Mouse (Mus musculus) MEL (cell line): Measurements from ENCODE around the gene Raver2.
A peak's percentile ranks its signal among the peaks of the same experiment; 100 is the strongest.

ENCODE experiments used
- CTCF ChIP-seq, 3 experiments: IDR thresholded peaks in 2 of 3; conservative IDR thresholded peaks in 1 of 3; 2 replicates each; pipeline ENCODE4 v1.5.1; 2011 to 2012; ENCODE audit warnings: low read length in 3 of 3, low read depth in 2 of 3, mild to moderate bottlenecking in 2 of 3, improper control_type of control experiment in 1 of 3, inconsistent platforms in 1 of 3, mixed read lengths in 1 of 3, moderate library complexity in 1 of 3; ENCODE audit not compliant: control insufficient read depth in 1 of 3, insufficient read depth in 1 of 3, poor library complexity in 1 of 3, severe bottlenecking in 1 of 3
- E2F4 ChIP-seq: IDR thresholded peaks from 2 replicates; pipeline ENCODE4 v1.6.1; 2011; ENCODE audit warnings: low read depth, low read length, improper control_type of control experiment, borderline replicate concordance
- KAT2A ChIP-seq: conservative IDR thresholded peaks from 2 replicates; pipeline ENCODE4 v1.6.1; 2012; ENCODE audit warnings: low read depth, low read length, improper control_type of control experiment, inconsistent platforms
- MAFK ChIP-seq: IDR thresholded peaks from 2 replicates; pipeline ENCODE4 v1.6.1; 2011; ENCODE audit warnings: low read depth, mild to moderate bottlenecking, low read length, improper control_type of control experiment, borderline replicate concordance
- MEF2A ChIP-seq: IDR thresholded peaks from 2 replicates; pipeline ENCODE4 v1.6.1; 2014; ENCODE audit warnings: low read depth, mild to moderate bottlenecking, inconsistent platforms, low read length, improper control_type of control experiment; ENCODE audit not compliant: poor library complexity, insufficient replicate concordance, severe bottlenecking; ENCODE audit errors: extremely low read depth
- MXI1 ChIP-seq: IDR thresholded peaks from 2 replicates; pipeline ENCODE4 v1.6.1; 2011; ENCODE audit warnings: mild to moderate bottlenecking, low read depth, low read length, improper control_type of control experiment
- NRF1 ChIP-seq: IDR thresholded peaks from 2 replicates; pipeline ENCODE4 v1.6.1; 2014; ENCODE audit warnings: low read depth, mild to moderate bottlenecking, inconsistent platforms, low read length, improper control_type of control experiment, moderate library complexity; ENCODE audit not compliant: poor library complexity, insufficient read depth, severe bottlenecking
- POLR2A ChIP-seq, 2 experiments: IDR thresholded peaks; 2 replicates each; pipeline ENCODE4 v1.6.1; 2011 to 2012; ENCODE audit warnings: low read length in 2 of 2, mild to moderate bottlenecking in 2 of 2, control low read depth in 1 of 2, improper control_type of control experiment in 1 of 2, low read depth in 1 of 2, moderate library complexity in 1 of 2; ENCODE audit not compliant: control insufficient read depth in 1 of 2, insufficient read depth in 1 of 2, poor library complexity in 1 of 2
- TBP ChIP-seq: IDR thresholded peaks from 2 replicates; pipeline ENCODE4 v1.8.0; 2011; ENCODE audit warnings: low read depth, low read length, improper control_type of control experiment
- USF1 ChIP-seq: IDR thresholded peaks from 2 replicates; pipeline ENCODE4 v1.6.1; 2014; ENCODE audit warnings: low read depth, mild to moderate bottlenecking, inconsistent platforms, low read length, improper control_type of control experiment, moderate library complexity

GRCm38 (mm10) chr4:101168189-101168778 is 99.5 kb downstream of the Raver2 start:
- TF ChIP-seq KAT2A, result no peak
- TF ChIP-seq CTCF (IDR thresholded peaks at IDR 0.05 in 2 of 3, conservative IDR thresholded peaks at IDR 0.05 in 1 of 3; ENCODE audit: control insufficient read depth in 1 of 3, insufficient read depth in 1 of 3, low read depth in 2 of 3, low read length in 3 of 3, poor library complexity in 1 of 3, severe bottlenecking in 1 of 3), result peak; percentile 19 to 75 (median 38); a peak in 4 of 6 replicates
- no peak for TF ChIP-seq POLR2A (IDR thresholded peaks at IDR 0.05; ENCODE audit: control insufficient read depth in 1 of 2, insufficient read depth in 1 of 2, low read depth in 1 of 2, low read length in 2 of 2, poor library complexity in 1 of 2)
- no peak for TF ChIP-seq E2F4
- no peak for TF ChIP-seq MXI1
- TF ChIP-seq MEF2A, result no peak
- no peak for TF ChIP-seq MAFK
- TF ChIP-seq USF1, result no peak
- no peak for TF ChIP-seq TBP
- TF ChIP-seq NRF1, result no peak
